Mouse (Mus musculus) fibroblast of lung, adult 2 months (primary cell): Measurements from ENCODE around the gene Ndc80.
"Not testable (repeated sequence)": the region's sequence is repeated elsewhere in the genome, so short reads cannot be mapped to it uniquely, and the experiment has no call there.

Source experiments
- DNase-seq: peaks from one replicate; pipeline ENCODE4 v3.0.0-alpha.2; 2011; ENCODE audit warnings: low read depth

The Ndc80 gene

DNA sequence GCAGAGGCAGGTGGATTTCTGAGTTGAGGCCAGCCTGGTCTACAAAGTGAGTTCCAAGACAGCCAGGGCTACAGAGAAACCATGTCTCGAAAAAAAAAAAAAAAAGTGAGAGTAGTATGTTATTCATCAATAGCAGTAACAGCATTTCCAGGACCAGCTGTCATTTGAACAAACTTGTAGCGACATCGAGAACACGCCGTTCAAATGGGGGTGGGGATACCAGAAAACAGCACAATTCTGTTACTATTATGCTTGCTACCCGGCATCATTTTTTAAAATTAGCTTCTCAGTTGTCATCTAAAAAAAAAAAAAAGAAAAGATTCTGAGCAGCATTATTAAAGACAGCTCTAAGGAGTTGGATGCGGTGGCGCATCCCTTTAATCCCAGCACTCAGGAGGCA, 49.2 kb downstream of the Ndc80 start:
- no peak for DNase-seq

DNA sequence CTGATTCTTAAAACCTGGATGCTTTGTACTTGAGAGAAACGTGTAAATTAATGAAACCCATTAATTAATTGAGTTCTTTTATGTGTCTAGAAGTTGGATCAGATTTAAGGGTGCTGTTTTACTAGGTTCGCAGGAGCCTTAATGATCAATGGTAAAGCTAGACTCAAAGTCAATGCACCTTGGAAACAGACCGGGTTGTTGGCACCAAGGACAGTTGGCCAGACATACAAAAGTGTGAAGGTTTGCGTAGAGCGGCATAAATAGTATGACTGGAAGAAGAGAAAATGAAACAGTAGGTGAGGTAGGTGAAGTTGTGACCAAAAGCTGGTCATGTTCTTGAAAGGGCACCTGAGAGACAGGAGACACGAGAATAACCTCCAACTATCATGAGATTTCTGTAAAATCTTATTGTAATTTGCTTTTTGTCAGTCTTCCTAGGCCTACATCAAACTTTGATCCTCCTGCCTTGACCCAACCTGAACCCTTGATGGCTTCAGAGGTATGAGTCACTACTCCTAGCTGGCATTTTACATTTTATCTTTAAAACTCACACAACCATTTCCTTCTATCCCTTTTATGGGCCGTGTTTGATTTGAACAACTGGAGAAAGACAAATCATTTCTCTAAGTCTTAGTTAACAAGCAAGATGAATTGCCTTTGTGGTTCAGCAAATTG, 50.2 kb downstream of the Ndc80 start:
- DNase-seq = no peak

DNA sequence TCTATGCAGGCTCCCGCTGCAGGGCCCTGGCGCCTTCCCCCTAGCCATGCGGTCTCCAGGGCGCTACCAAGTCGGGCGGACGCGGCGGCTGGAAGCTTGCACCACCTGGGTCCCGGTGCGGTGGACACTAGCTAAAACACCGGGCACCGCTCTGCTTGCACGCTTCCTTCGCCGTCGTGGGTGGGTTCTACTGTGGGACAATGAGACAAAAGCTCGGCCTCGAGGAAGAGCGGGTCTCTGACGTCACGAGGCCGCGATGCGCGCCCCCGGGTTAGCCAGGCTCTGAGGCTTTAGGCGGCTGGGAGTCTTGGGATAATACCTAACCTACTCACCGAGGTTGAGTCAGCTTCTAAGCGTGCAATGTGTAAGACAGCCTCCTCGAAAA, 51.0 kb downstream of the Ndc80 start:
- no peak for DNase-seq

DNA sequence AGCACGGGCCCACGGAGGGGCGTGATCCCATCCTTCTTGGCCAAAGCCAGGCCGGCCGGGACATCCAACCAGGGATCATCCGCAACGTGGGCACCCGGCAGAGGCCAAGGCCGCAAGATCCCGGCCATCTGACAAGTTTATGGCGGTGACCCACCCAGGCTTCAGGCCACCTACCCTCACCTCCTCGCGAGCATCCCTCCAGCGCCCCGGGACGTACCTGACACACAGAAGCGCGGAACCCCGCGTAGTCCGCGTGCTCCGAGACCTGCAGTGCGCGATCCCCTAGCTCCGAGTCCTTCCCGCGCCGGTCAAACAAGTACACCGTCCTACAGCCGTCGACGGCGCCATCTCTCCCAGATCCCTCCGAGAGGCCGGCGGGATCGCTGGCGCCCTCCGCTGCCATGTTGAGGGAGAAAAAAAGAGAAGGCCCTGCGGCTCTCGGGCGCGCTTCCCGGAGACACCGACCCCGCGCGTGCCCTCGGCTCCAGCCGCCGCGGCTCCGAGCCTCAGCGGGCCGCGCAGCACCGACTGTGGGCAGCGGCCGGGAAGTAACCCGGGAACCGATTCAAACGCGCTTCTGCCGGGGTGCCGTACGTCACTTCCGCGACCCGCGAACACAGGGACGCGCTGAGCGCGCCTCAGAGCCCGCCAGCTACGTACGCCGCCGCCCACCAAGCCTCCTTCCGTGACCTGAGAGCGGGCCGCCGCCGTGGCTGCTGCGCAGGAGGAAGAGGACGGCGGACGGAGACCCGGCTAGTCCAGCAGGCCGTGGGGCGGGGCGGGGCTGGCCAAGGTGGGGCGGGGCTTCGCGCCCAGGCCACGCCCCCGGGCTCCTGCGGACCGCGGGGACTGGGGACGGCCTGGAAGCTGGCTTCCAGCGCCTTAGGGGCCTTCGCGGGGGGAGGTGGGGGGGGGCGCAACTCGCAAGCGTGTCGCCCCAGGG, 51.6 kb downstream of the Ndc80 start, which contains the start of gene Smchd1:
Gene Smchd1 (minus strand): TSS at position 582 of the 943 bp plus-strand sequence.
- DNase-seq = peak; percentile 74

DNA sequence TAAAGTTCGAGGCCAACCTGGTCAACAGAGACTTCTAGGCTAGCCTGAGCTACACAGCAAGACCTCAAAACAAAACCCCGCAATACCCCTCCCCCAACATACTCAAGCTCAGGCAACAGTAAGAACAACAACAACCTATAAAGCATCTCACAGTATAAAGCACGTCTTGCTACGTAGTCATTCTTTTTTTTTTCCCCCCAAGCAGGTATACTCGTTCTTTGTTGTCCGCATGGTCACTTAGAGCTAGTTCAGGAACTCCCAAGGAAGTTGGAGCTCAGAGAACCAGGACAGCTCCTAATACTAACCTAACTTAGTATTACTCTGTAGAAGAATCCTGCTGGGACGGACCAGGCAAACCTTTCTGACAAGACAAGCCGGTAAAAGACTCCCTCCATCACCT, 52.5 kb downstream of the Ndc80 start:
- DNase-seq = no peak

DNA sequence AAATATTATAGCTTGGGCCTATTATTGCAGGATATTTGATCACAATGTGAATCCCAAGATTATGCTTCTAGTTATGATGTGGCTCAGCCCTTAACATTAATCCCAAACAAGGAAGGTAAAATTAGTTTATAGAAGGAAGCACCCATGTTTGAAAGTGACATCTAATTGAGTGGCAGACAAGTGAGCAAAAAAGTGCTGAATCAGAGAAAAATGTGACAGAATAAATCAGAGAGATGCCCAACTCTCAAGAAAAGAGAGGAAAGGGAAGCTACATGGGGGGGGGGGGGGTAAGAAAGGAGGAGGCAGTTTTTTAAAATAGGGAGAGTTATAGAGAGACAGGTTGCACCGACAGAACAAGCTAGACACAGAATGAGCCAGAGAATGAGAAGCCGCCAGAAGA, 55.4 kb downstream of the Ndc80 start:
- no peak for DNase-seq

DNA sequence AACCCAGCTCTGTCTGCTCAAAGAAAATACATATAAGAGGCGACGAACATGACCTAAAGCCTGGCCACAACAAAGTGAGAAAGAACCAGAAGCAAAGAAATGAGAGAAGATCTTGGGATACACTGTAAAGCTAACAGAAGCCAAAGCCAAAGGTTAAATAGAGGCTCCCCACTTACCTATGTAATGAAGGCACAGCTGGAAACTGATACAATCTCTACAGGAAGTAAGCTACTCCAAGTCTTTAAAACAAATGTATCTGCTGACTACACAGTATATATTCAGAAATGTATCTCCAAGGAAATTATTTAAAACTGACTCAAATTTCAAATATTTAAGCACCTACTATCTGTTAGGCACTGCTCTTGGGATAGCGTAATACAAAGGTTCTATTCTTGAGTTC, 66.3 kb downstream of the Ndc80 start:
- DNase-seq = no peak

DNA sequence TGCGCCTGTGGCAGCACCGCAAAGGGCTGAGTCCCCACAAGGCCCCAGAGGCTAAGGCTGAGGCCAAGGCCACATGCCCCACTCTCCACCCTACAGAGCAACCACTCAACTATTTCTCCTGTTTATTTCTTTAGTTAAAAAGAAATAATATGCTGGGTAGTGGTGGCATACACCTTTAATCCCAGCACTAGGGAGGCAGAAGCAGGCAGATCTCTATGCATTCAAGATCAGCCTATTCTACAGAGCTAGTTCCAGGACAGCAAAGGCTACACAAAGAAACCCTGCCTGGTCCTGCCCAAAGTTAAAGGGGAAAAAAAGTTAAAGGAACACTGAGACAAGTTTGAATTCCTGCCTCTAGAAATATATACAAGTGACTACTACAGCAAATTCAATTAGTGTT, 66.8 kb downstream of the Ndc80 start, which contains the start of gene Gm4707:
Gene Gm4707 (minus strand): TSS at position 101 of the 400 bp plus-strand sequence.
- DNase-seq = no peak

DNA sequence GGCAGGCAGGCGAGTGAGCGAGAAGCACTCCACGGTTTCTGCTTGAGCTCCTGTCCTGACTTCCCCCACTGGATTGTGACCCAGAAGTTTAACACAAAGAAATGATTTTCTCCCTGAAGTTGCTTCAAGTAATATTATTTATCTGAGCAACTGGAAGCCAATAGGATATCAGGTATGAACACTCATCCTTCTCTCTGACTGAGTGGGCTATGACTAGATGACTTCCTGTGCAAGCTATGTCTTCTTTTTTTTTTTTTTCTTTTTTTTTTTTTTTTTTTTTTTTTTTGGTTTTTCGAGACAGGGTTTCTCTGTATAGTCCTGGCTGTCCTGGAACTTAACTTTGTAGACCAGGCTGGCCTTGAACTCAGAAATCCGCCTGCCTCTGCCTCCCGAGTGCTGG, 69.3 kb downstream of the Ndc80 start:
- DNase-seq = not testable (repeated sequence)
